Mouse (Mus musculus) megakaryocyte progenitor cell, adult 5-6 weeks (primary cell): ENCODE measurements around the gene Hist1h2bc. TPM values are rescaled to one million over a fixed set of nuclear protein-coding genes. Genes with fewer than 3 reads are reported as not detected.
"Not testable (repeated sequence)": the region's sequence is repeated elsewhere in the genome, so short reads cannot be mapped to it uniquely, and the experiment has no call there.

Source experiments
- ATAC-seq: replicated peaks from 2 replicates; pipeline ENCODE4 v1.8.0; 2016; ENCODE audit warnings: mild to moderate bottlenecking, moderate TSS enrichment, inconsistent platforms; ENCODE audit not compliant: poor library complexity
- total RNA-seq, 2 experiments: library from RNA; stranded (forward) in 1 of 2; stranded (reverse) in 1 of 2; fragments of 157-497, 149-512 nt in 1 of 2; fragments of 200-1000 nt in 1 of 2; gene quantifications; 2 replicates each; pipeline versions ENCODE4 v1.2.3 to v1.2.4; 2015 to 2017

The Hist1h2bc gene
- total RNA-seq (2015) = 36.2 and 54.1 TPM in 2 replicates
- total RNA-seq (2017) = 196 and 235 TPM in 2 replicates

DNA sequence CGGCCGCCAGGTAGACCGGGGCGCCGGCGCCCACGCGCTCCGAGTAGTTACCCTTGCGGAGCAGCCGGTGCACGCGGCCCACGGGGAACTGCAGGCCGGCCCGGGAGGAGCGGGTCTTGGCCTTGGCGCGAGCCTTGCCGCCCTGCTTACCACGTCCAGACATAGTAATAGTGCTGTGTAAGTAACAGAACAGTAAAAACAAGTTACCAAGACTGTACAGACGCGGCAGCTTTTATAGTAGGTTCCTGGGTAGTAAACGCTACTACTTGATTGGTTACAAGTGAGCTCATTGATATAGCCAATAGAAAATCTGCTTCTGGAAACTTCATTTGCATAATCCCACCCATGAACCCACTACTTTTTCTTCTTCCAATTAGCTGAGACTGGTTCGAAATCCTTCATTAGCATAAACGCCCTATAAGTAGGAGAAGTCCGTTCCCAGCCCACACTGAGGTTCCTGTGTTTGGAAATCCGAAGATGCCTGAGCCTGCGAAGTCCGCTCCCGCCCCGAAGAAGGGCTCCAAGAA is at the start of gene Hist1h2bc, which contains the start of gene Hist1h2ac:
Gene Hist1h2bc, plus strand, starts transcription at position 445 of the 527 bp plus-strand sequence.
Gene Hist1h2ac, minus strand, starts transcription at position 194 of the 527 bp plus-strand sequence.
- ATAC-seq = peak; percentile 84

- no peak for ATAC-seq
Observed at GRCm38 (mm10) chr13:23659636-23660366, 24.2 kb upstream of the Hist1h2bc start.

DNA sequence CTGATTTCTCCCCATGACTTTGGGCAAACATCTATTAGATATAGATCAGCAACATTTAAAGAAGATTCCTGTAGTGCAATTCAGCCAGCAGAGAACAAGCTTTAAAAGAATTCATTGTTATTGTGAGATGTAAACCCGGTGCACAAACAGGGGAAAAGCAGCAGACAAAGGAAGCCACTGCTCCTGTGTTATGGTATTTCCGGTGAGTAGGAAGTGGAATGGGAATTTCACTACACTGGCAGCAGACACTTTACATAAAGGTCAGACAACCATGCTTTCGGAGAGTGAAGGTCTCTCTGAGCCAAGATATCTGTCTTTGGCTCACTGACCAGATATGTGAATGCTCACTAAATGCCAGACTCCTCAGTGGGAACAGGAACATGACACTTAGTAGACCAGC is 21.5 kb upstream of the Hist1h2bc start:
- ATAC-seq = no peak

DNA sequence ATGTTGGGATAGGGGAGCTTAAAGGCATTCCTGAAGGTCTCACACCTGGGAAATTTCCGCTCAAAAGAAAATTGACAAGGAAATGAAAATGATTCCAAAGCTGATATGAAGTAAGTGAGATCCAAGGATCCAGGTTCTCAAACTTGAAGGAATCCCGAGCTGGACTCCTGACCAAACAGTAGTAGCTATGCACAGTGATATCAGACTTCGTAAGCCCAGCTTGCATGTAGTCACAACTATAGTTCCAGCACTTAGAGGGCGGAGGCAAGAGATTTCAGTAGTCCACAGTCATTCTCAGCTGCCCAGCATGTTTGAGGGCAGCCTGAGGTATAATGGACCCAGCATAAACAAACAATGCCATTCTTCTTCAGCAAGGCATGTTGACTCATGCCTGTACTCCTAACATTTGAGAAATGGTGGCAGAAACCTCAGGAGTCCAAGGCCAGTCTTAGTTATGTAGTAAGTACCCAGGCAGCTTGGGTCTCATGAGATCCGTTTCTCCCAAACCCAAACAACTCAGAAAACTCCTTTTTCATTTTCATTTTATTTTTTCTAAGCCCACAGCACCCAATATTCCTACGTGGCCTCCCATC is 1.9 kb upstream of the Hist1h2bc start:
- ATAC-seq = no peak

DNA sequence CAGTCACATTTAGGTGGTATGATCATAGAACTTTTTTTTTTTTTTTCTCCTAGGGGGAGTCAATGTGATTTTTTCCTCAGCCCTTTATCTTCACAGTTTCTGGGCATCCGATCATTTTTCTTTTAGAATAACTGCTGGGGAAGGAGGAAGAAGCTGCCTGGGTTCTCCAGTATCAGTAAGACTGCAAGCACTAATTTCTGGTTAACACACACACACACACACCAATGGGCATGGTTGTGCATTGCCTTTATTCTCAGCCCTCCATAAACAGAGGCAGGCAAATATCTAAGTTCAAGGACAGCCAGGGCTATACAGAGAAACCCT is 1.4 kb upstream of the Hist1h2bc start:
- no peak for ATAC-seq

GRCm38 (mm10) chr13:23682947-23683754 is 848 bp upstream of the Hist1h2bc start:
- not testable (repeated sequence) for ATAC-seq

- ATAC-seq = peak; percentile 43
Observed at GRCm38 (mm10) chr13:23684295-23684945, 421 bp downstream of the Hist1h2bc start.

- ATAC-seq = peak; percentile 3; the same call in 1 of the 2 replicates
Observed at GRCm38 (mm10) chr13:23685121-23685861, 1.3 kb downstream of the Hist1h2bc start.

DNA sequence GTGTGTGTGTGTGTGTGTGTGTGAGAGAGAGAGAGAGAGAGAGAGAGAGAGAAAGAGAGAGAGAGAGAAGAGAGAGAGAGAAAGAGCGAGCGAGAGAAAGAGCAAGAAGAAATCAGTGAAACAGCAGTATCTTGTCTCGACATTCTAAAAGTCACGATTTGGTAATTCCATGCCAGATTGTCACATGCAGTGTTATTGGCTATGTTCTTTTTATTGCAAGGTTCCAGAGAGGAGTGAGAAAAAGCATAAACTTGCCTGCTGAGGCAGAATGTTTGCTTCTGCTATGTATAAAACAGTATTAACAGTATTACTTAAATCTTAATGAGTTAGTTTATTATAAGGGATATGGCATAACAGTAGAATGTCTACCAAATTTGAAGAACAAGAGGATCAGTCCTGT is 2.0 kb downstream of the Hist1h2bc start:
- ATAC-seq = no peak

DNA sequence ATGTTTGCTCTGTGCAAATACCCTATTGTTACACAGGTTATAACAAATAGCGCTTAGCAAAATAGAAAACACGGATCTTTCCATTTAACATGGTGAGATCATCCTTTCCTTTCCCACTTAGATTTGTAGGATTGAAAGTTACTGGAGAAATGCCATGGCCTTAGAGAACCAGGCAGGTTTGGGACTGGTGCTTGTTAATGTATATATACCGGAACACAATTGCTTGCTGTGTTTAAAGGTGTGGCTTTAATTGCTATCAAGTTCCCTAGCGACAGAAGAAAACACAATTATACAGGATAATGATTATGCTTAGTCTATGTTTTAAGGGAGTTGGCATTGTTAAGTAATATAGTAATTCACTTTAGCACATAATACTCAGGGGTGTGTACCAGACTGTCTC is 3.2 kb downstream of the Hist1h2bc start:
- no peak for ATAC-seq

GRCm38 (mm10) chr13:23687907-23688306 is 3.9 kb downstream of the Hist1h2bc start:
- ATAC-seq = no peak

DNA sequence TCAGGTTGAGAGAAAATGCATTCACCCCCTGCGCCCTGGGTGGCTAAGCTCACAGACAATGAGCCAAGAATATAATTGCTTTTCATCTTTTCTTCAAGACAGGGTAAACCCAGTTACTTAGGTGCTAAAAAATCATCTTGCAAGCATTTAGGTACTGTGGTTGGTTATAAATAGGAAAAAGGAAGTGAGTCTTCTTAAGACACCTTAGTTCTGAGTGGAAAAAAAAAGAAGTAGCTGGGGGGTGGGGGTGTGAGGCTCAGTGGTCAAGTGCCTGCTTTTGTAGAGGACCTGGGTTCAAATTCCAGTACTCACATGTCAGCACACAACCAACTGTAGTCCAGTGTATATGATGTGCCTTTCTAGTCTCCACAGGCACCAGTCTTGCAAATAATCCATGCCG is 5.0 kb downstream of the Hist1h2bc start:
- no peak for ATAC-seq

DNA sequence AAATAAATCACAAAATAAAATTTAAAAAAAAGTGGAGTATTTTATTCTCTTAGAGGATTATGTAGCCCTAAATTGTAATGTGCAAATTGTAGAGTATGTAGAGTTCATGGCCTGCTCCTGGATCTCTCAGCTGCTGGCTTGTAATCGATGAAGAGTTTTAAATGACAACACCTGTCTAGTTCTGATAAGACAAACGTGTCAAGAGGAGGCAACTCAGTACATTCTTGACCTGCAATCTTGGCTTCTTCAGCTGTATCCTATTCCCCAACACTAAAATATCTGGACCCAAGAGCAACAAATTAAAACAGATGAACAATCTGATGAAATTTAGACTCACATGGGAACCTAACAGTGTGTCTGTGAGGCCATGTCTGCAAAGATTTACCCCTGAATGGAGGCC is 5.5 kb downstream of the Hist1h2bc start:
- no peak for ATAC-seq

DNA sequence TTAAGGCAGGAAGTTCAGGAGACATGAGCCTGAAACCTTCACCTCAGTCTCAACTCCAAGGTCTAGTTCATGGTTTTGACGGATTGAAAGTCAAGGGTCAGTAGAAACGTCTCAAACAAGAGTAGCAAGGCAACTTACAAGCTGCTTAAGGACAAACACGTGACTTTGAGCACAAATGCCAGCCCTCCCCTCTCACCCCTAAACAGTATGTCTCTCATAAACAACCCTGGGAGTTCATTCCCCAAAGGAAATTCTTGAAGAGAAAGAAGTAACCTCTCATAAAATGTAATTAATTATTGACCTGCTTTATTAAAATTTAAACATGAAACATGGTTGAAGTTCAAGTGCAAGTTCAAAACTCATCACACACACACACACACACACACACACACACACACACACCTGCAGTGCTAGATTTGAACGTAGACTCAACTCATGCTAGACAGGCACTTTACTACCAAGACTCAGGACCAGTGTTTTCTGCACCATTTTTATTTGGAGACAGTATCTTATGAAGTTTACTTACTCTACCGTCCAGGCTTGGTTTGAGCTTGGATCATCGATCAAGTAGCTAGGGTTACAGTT is 9.9 kb downstream of the Hist1h2bc start:
- ATAC-seq = no peak

- no peak for ATAC-seq
Observed at GRCm38 (mm10) chr13:23694956-23695355, 11.0 kb downstream of the Hist1h2bc start.

- no peak for ATAC-seq
Observed at GRCm38 (mm10) chr13:23695514-23695913, 11.5 kb downstream of the Hist1h2bc start, which contains the start of gene Hist1h1t. Hist1h1t (plus strand) TSS chr13:23695814.

- ATAC-seq = no peak
Observed at GRCm38 (mm10) chr13:23696061-23696474, 12.1 kb downstream of the Hist1h2bc start.

DNA sequence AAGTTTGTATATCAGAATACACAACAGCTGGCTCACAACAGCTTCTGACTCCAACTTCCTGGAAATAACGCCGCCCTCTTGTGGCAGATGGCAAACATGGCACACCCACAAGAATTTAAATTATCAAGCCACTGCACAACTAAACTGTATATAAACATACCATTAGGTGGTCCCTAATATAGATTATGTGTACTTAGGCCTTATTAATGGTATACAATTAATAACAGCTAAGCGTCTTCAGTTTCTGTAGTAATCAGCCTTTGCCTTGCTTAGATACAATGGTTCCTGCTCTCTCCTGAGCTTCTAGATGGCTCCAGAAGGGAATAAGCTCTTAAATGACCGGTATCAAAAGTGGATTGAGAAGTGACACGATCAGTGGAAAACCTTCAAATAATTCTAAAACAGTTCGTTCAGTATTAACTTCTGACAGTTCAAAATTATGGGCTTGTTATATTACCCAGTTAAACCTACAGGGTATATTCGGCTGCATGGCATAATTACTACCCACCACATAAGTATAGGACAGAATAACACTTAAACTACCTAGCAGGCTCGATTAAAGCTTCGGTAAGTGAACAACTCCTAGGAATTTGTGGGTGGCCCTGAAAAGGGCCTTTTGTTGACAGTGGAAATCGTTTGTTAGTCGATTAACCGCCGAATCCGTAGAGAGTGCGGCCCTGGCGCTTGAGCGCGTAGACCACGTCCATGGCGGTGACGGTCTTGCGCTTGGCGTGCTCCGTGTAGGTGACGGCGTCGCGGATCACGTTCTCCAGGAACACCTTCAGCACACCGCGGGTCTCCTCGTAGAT is 13.7 kb downstream of the Hist1h2bc start:
- ATAC-seq = peak; percentile 51

- ATAC-seq = peak; percentile 79
Observed at GRCm38 (mm10) chr13:23698300-23698693, 14.3 kb downstream of the Hist1h2bc start, which contains the start of gene Hist1h4c. Hist1h4c (minus strand) TSS chr13:23698454.
